Comparison of ENCODE assay signal across 29 mouse cellular contexts in genomic region chr2:168120906-168121305, GRCm38 (mm10). TPM values are rescaled to one million over a fixed set of nuclear protein-coding genes. Genes with fewer than 3 reads are reported as not detected.
A peak's percentile ranks its signal among the peaks of the same experiment; 100 is the strongest.
DNase-seq lines count a peak whose midpoint lies in the region; ATAC-seq lines count a peak whose summit lies in the region.
"Had no signal": no experiment of that assay in that cellular context is flagged by ENCODE, and none has a peak within 500 bp of the region (broad histone marks: within the 10 kb centered on the region; RNA-seq: fewer than 3 reads in every experiment).

No protein-coding gene starts in this region.

- H3K27ac ChIP-seq in intestine, embryonic 16.5 days (ENCODE audit: low read length) = no peak overlapping the region
- H3K27ac ChIP-seq: embryonic facial prominence, embryonic 10.5 days; embryonic facial prominence, embryonic 13.5 days; forebrain, embryonic 10.5 days; forebrain, embryonic 13.5 days; heart, adult 2 months; heart, embryonic 10.5 days; heart, embryonic 13.5 days; hindbrain, embryonic 12.5 days; hindbrain, embryonic 15.5 days had no signal

- H3K4me3 ChIP-seq in intestine, embryonic 16.5 days (ENCODE audit: low read length) = no peak overlapping the region
- H3K4me3 ChIP-seq: embryonic facial prominence, embryonic 10.5 days; embryonic facial prominence, embryonic 13.5 days; forebrain, embryonic 10.5 days; forebrain, embryonic 13.5 days; heart, adult 2 months; heart, embryonic 10.5 days; heart, embryonic 13.5 days; hindbrain, embryonic 12.5 days; hindbrain, embryonic 15.5 days had no signal

- no peaks in the 10 kb centered on the region for H3K9me3 ChIP-seq in intestine, embryonic 16.5 days (ENCODE audit: control insufficient read depth, low read length)
- H3K9me3 ChIP-seq: embryonic facial prominence, embryonic 10.5 days; embryonic facial prominence, embryonic 13.5 days; forebrain, embryonic 13.5 days; heart, embryonic 10.5 days; heart, embryonic 13.5 days; hindbrain, embryonic 12.5 days; hindbrain, embryonic 15.5 days had no signal

- DNase-seq in A20 (ENCODE audit: low read depth, low spot score) = peak; percentile 40
- peak; percentile 77 for DNase-seq in R1 (ENCODE audit: low read depth, low spot score)
- peak; percentile 32 for DNase-seq in splenic B cell, adult 2 months (ENCODE audit: low read depth, low spot score)
- no peak for DNase-seq in thymus, postnatal 25 days
- DNase-seq in testis, postnatal 14 days (ENCODE audit: low spot score) = no peak
- DNase-seq: adrenal gland, adult 2 months; adrenal gland, postnatal 14 days; B cell, adult 2 months; cerebellum, adult 11 months; cerebellum, adult 2 months; cerebellum, adult 9-11 months; cerebellum, postnatal 25 days; embryo, embryonic 11 days; gastrocnemius, postnatal 25 days; heart, adult 2 months; heart, postnatal 14 days; heart, postnatal 4 days had no signal

- no peaks in the 10 kb centered on the region for H3K36me3 ChIP-seq in splenic B cell, adult 2 months (ENCODE audit: control insufficient read depth, insufficient read depth, low read length, poor library complexity, severe bottlenecking)
- H3K36me3 ChIP-seq in intestine, embryonic 16.5 days (ENCODE audit: control insufficient read depth, insufficient read depth, low read length) = no peaks in the 10 kb centered on the region
- H3K36me3 ChIP-seq: embryonic facial prominence, embryonic 10.5 days; embryonic facial prominence, embryonic 13.5 days; forebrain, embryonic 10.5 days; heart, embryonic 10.5 days; heart, embryonic 13.5 days; hindbrain, embryonic 12.5 days; hindbrain, embryonic 15.5 days had no signal

- peaks cover 9% of the 10 kb centered on the region for H3K4me1 ChIP-seq in intestine, embryonic 16.5 days (ENCODE audit: control insufficient read depth, insufficient read depth, low read length)

- no peaks in the 10 kb centered on the region for H3K27me3 ChIP-seq in splenic B cell, adult 2 months (ENCODE audit: control insufficient read depth, insufficient read depth, low read length, poor library complexity, severe bottlenecking)
- no peaks in the 10 kb centered on the region; the same call in 1 of the 2 replicates for H3K27me3 ChIP-seq in intestine, embryonic 16.5 days (replicated peaks; ENCODE audit: control insufficient read depth, insufficient read depth, low read length)
- H3K27me3 ChIP-seq: CH12.LX; hindbrain, embryonic 15.5 days had no signal

- H3K4me2 ChIP-seq in intestine, embryonic 16.5 days (ENCODE audit: low read depth, low read length) = no peak overlapping the region
- H3K4me2 ChIP-seq: embryonic facial prominence, embryonic 13.5 days; forebrain, embryonic 13.5 days; heart, embryonic 13.5 days; hindbrain, embryonic 12.5 days; hindbrain, embryonic 15.5 days had no signal

- 87% methylated on average over 4 of the region's 4 CpGs for WGBS in intestine, embryonic 16.5 days

- peak; percentile 60 for ATAC-seq in granulocyte monocyte progenitor cell, adult 5-6 weeks (replicated peaks; ENCODE audit: poor library complexity, severe bottlenecking)
- ATAC-seq in intestine, embryonic 16.5 days = no peak
- ATAC-seq: forebrain, embryonic 13.5 days; forebrain, embryonic 16.5 days had no signal

- no peak overlapping the region for H3K9ac ChIP-seq in intestine, embryonic 16.5 days (ENCODE audit: low read depth, low read length)
- H3K9ac ChIP-seq: embryonic facial prominence, embryonic 13.5 days; forebrain, embryonic 13.5 days; heart, embryonic 13.5 days; hindbrain, embryonic 12.5 days; hindbrain, embryonic 15.5 days had no signal

RNA-seq across cellular contexts. Expression of gene Pard6b, which starts 40.1 kb away (rescaled TPM):
- 0.58 TPM in 1 of 2 replicates, not detected in the other for total RNA-seq in granulocyte monocyte progenitor cell, adult 5-6 weeks (2014; fragmentation: Nextera tagmentation)
- 0.04 and 0.21 TPM in 2 replicates for total RNA-seq in granulocyte monocyte progenitor cell, adult 5-6 weeks (2017)
- 7.8 and 13.9 TPM in 2 replicates for polyA plus RNA-seq in intestine, embryonic 16.5 days (2015; fragmentation: Nextera tagmentation; extraction: Ambion mirVana)

Comparison
In these comparisons a context has a peak if more than half of its experiments do, and no peak if none do; other contexts are left out.
1. DNase-seq: peak in A20 (single experiment), R1 (single experiment) and splenic B cell, adult 2 months (single experiment); none in thymus, postnatal 25 days (single experiment) and testis, postnatal 14 days (single experiment).